Mouse (Mus musculus) limb, embryonic 11.5 days (tissue): ENCODE data around the gene Fcgr4. TPM values are rescaled to one million over a fixed set of nuclear protein-coding genes. Genes with fewer than 3 reads are reported as not detected.

ENCODE experiments used
- ATAC-seq: fragments of 200-750 bp; cut with Nextera tagmentation; 2 replicates; pipeline ENCODE4 v1.8.0; 2017; ENCODE audit warnings: low read depth; ENCODE audit not compliant: insufficient number of reproducible peaks, low FRiP score, low TSS enrichment
- DNase-seq: peaks from one replicate; pipeline ENCODE4 v3.0.0-alpha.2; 2015; ENCODE audit warnings: low spot score
- H3K27ac ChIP-seq: fragments of 300-500 bp; sonication (generic); replicated peaks from 2 replicates; pipeline ENCODE4 v1.5.1; 2014; ENCODE audit warnings: low read depth, mild to moderate bottlenecking, low read length
- H3K27me3 ChIP-seq: fragments of 300-500 bp; sonication (generic); 2 replicates; pipeline ENCODE4 v1.6.1; 2014; ENCODE audit warnings: mild to moderate bottlenecking, low read length, mixed read lengths; ENCODE audit not compliant: control insufficient read depth, insufficient read depth
- H3K36me3 ChIP-seq: fragments of 300-500 bp; sonication (generic); 2 replicates; pipeline ENCODE4 v1.6.1; 2014; ENCODE audit warnings: mild to moderate bottlenecking, low read length, moderate library complexity, mixed read lengths; ENCODE audit not compliant: control insufficient read depth, insufficient read depth
- H3K4me1 ChIP-seq: fragments of 300-500 bp; sonication (generic); 2 replicates; pipeline ENCODE4 v1.6.1; 2014; ENCODE audit warnings: low read length, mixed read lengths; ENCODE audit not compliant: control insufficient read depth, insufficient read depth
- H3K4me2 ChIP-seq: fragments of 300-500 bp; sonication (generic); 2 replicates; pipeline ENCODE4 v1.6.1; 2014; ENCODE audit warnings: low read depth, mild to moderate bottlenecking, moderate library complexity; ENCODE audit not compliant: severe bottlenecking
- H3K4me3 ChIP-seq: fragments of 300-500 bp; sonication (generic); 2 replicates; pipeline ENCODE4 v1.5.1; 2014; ENCODE audit warnings: low read depth, low read length
- H3K9ac ChIP-seq: fragments of 300-500 bp; sonication (generic); 2 replicates; pipeline ENCODE4 v1.6.1; 2014; ENCODE audit warnings: mild to moderate bottlenecking, low read length
- H3K9me3 ChIP-seq: fragments of 300-500 bp; sonication (generic); 2 replicates; pipeline ENCODE4 v1.6.1; 2016; ENCODE audit warnings: low read length; ENCODE audit not compliant: control insufficient read depth
- WGBS: fragments of 180-500 bp; shearing (Covaris S2); extraction: QIAGEN DNeasy Blood & Tissue Kit; methylation state at CpG from one replicate; pipeline ENCODE4 v1.1.7; 2014; 5-methylcytosine and 5-hydroxymethylcytosine counted together
- polyA plus RNA-seq: library from polyadenylated mRNA; unstranded; fragments of >200 nt; fragmentation: Nextera tagmentation; extraction: Ambion mirVana; gene quantifications from 2 replicates; pipeline ENCODE4 v1.2.1, GENCODE M21; 2014

The Fcgr4 gene
- polyA plus RNA-seq, 1 experiment from 2014 or later = 0.27 TPM

- Histone ChIP-seq H3K27me3 (no peaks in the 10 kb centered on the region), H3K4me3 (no peak overlapping the region), H3K4me2 (no peak overlapping the region), H3K27ac (no peak overlapping the region), H3K4me1 (no peaks in the 10 kb centered on the region), H3K9ac (no peak overlapping the region), H3K9me3 (no peaks in the 10 kb centered on the region), H3K36me3 (no peaks in the 10 kb centered on the region)
- ATAC-seq (no peak), DNase-seq (no peak)
- WGBS = 82% methylated on average over 3 of the region's 3 CpGs
These were observed 27.8 kb downstream of the Fcgr4 start for GRCm38 (mm10) chr1:171046501-171046900.

GRCm38 (mm10) chr1:171049263-171049662 is 30.5 kb downstream of the Fcgr4 start:
- Histone ChIP-seq H3K9ac (no peak overlapping the region), H3K27me3 (no peaks in the 10 kb centered on the region), H3K4me2 (no peak overlapping the region), H3K36me3 (no peaks in the 10 kb centered on the region), H3K4me3 (no peak overlapping the region), H3K4me1 (no peaks in the 10 kb centered on the region), H3K27ac (no peak overlapping the region), H3K9me3 (no peaks in the 10 kb centered on the region)
- DNase-seq (no peak), ATAC-seq (no peak)
- WGBS = 48% methylated on average over 10 of the region's 10 CpGs

GRCm38 (mm10) chr1:171050774-171051173 is 32.1 kb downstream of the Fcgr4 start:
- Histone ChIP-seq H3K36me3 (no peaks in the 10 kb centered on the region), H3K4me1 (no peaks in the 10 kb centered on the region), H3K27me3 (no peaks in the 10 kb centered on the region), H3K4me2 (no peak overlapping the region), H3K4me3 (no peak overlapping the region), H3K27ac (no peak overlapping the region), H3K9me3 (no peaks in the 10 kb centered on the region), H3K9ac (no peak overlapping the region)
- no peak for DNase-seq
- 89% methylated on average over 7 of the region's 7 CpGs for WGBS
- no peak for ATAC-seq

- H3K36me3 ChIP-seq = no peaks in the 10 kb centered on the region
- no peak for DNase-seq
- no peak overlapping the region for H3K27ac ChIP-seq
- WGBS = 83% methylated on average over 6 of the region's 6 CpGs
- no peak overlapping the region for H3K4me2 ChIP-seq
- no peak overlapping the region for H3K9ac ChIP-seq
- H3K9me3 ChIP-seq = no peaks in the 10 kb centered on the region
- no peak overlapping the region for H3K4me3 ChIP-seq
- no peaks in the 10 kb centered on the region for H3K27me3 ChIP-seq
- no peak for ATAC-seq
- H3K4me1 ChIP-seq = no peaks in the 10 kb centered on the region
These were observed 34.6 kb downstream of the Fcgr4 start for GRCm38 (mm10) chr1:171053305-171053704.

- Histone ChIP-seq H3K36me3 (no peaks in the 10 kb centered on the region), H3K4me2 (no peak overlapping the region), H3K9me3 (no peaks in the 10 kb centered on the region), H3K27ac (no peak overlapping the region), H3K4me1 (no peaks in the 10 kb centered on the region), H3K27me3 (no peaks in the 10 kb centered on the region), H3K4me3 (no peak overlapping the region), H3K9ac (no peak overlapping the region)
- 89% methylated on average over 5 of the region's 5 CpGs for WGBS
- DNase-seq (no peak), ATAC-seq (no peak)
These were observed 38.5 kb downstream of the Fcgr4 start for GRCm38 (mm10) chr1:171057253-171057652.

- Histone ChIP-seq H3K9ac (no peak overlapping the region), H3K4me1 (0 out of 2 replicates have a peak, but pooled peaks cover 2% of the 10 kb centered on the region), H3K9me3 (no peaks in the 10 kb centered on the region), H3K36me3 (no peaks in the 10 kb centered on the region), H3K4me3 (no peak overlapping the region), H3K27ac (no peak overlapping the region), H3K4me2 (no peak overlapping the region), H3K27me3 (peaks cover 4% of the 10 kb centered on the region)
- no peak for DNase-seq
- 89% methylated on average over 2 of the region's 2 CpGs for WGBS
- ATAC-seq = no peak
These were observed 40.5 kb downstream of the Fcgr4 start for GRCm38 (mm10) chr1:171059203-171059602.

GRCm38 (mm10) chr1:171060392-171060791 is 41.7 kb downstream of the Fcgr4 start:
- Histone ChIP-seq H3K4me1 (0 out of 2 replicates have a peak, but pooled peaks cover 2% of the 10 kb centered on the region), H3K27ac (no peak overlapping the region), H3K36me3 (no peaks in the 10 kb centered on the region), H3K4me2 (no peak overlapping the region), H3K4me3 (no peak overlapping the region), H3K27me3 (peaks cover 11% of the 10 kb centered on the region), H3K9me3 (no peaks in the 10 kb centered on the region), H3K9ac (no peak overlapping the region)
- DNase-seq (no peak), ATAC-seq (no peak)
- 30% methylated on average over 10 of the region's 10 CpGs for WGBS

GRCm38 (mm10) chr1:171061566-171061965 is 42.8 kb downstream of the Fcgr4 start:
- H3K27me3 ChIP-seq = peaks cover 11% of the 10 kb centered on the region

More at GRCm38 (mm10) chr1:171061566-171061965, 42.8 kb downstream of the Fcgr4 start:
- 90% methylated on average over 3 of the region's 3 CpGs for WGBS
- H3K4me1 ChIP-seq = 0 out of 2 replicates have a peak, but pooled peaks cover 2% of the 10 kb centered on the region
- no peak overlapping the region for H3K27ac ChIP-seq
- ATAC-seq = no peak
- no peak overlapping the region for H3K4me3 ChIP-seq
- no peaks in the 10 kb centered on the region for H3K36me3 ChIP-seq
- H3K9me3 ChIP-seq = no peaks in the 10 kb centered on the region
- DNase-seq = no peak
- no peak overlapping the region for H3K9ac ChIP-seq
- H3K4me2 ChIP-seq = no peak overlapping the region
